Mouse (Mus musculus): Measurements from ENCODE around the gene Tut7. TPM values are rescaled to one million over a fixed set of nuclear protein-coding genes. Genes with fewer than 3 reads are reported as not detected.
"Not testable (repeated sequence)": the region's sequence is repeated elsewhere in the genome, so short reads cannot be mapped to it uniquely, and the experiment has no call there.

Tut7 gene
- total and polyA plus RNA-seq, 2 experiments from 2014 or later, result 36.8 to 51.2 TPM

DNA sequence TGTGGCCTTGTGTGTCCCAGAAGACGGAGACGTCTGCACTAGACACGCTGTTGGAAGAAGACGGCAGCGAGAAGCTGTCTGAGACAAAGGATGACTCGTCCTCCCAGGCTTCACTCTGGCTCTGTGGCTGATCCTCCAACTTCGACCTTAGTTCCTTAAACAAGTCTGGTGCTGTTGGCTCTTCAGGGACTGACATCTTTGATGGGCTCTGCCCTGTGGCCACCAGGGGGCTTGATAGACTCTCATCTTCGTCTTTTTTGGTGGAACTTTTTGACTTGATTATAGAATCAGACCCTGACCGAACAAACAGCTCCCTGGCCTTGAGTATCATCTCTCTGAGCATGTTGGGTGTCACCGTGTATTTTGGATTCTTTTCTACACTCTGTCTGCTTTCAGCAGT, 81.2 kb downstream of the Tut7 start:
- Histone ChIP-seq H3K27me3 (ENCODE audit: insufficient read depth, low read length) (no peaks in the 10 kb centered on the region), H3K36me3 (ENCODE audit: insufficient read depth) (no peaks in the 10 kb centered on the region), H3K4me3 (ENCODE audit: low read depth, low read length) (no peak overlapping the region), H3K27ac (ENCODE audit: low read depth, low read length) (no peak overlapping the region), H3K4me2 (ENCODE audit: low read depth) (no peak overlapping the region), H3K9ac (no peak overlapping the region), H3K9me3 (ENCODE audit: low read length) (no peaks in the 10 kb centered on the region), H3K4me1 (ENCODE audit: insufficient read depth) (no peaks in the 10 kb centered on the region)
- WGBS, result 77% methylated on average over 10 of the region's 10 CpGs
- DNase-seq (no peak), ATAC-seq (no peak)
- peak; percentile 31 for TF ChIP-seq CTCF (IDR thresholded peaks at IDR 0.05; ENCODE audit: low read depth)

DNA sequence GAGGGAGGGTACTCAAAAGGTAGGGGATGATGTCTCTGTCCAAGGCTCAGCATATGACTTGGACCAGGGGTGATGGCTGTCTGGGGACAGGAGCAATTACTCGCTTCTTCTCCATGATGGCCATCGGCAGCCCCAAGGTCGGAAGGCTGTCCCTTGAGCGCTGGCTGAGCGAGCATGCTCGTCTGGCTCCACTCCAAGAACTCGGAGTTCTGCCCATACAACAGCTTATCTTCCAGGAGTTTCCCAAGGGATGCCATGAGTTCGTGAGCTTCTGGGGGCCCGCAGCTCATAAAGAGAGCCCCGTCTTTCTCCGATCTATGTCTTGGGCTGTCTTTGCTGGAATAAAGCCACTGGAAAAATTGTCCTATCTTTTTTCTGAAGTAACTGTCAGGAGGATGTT, 81.9 kb downstream of the Tut7 start:
- Histone ChIP-seq H3K9ac (no peak overlapping the region), H3K4me2 (ENCODE audit: low read depth) (no peak overlapping the region), H3K27me3 (ENCODE audit: insufficient read depth, low read length) (no peaks in the 10 kb centered on the region), H3K4me3 (ENCODE audit: low read depth, low read length) (no peak overlapping the region), H3K9me3 (ENCODE audit: low read length) (no peaks in the 10 kb centered on the region), H3K27ac (ENCODE audit: low read depth, low read length) (no peak overlapping the region), H3K36me3 (ENCODE audit: insufficient read depth) (no peaks in the 10 kb centered on the region), H3K4me1 (ENCODE audit: insufficient read depth) (no peaks in the 10 kb centered on the region)
- WGBS, result 91% methylated on average over 11 of the region's 11 CpGs
- TF ChIP-seq CTCF (IDR thresholded peaks at IDR 0.05; ENCODE audit: low read depth), result no peak
- DNase-seq (no peak), ATAC-seq (no peak)

DNA sequence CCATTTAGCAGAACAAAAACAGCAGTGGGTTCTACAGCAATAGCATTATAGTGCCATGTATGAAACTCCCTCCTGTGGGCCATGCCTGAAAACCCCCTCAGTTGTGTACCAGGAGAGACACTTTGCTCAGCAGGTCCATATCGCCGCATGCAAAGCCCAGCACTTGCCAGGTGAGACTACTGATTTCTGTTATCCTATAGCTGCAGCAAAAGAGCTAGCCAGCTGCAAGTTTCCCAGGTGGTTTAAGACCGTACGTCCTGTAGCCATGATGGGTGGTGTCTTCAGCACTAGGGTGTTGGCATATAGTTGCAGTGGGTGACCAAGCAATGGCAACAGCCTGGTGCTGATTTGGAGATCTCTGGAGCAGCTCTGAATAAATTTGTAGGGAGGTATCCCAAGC, 83.5 kb downstream of the Tut7 start:
- ATAC-seq, result no peak
- Histone ChIP-seq H3K9me3 (ENCODE audit: low read length) (no peaks in the 10 kb centered on the region), H3K9ac (no peak overlapping the region), H3K27ac (ENCODE audit: low read depth, low read length) (no peak overlapping the region), H3K4me3 (ENCODE audit: low read depth, low read length) (no peak overlapping the region), H3K36me3 (ENCODE audit: insufficient read depth) (no peaks in the 10 kb centered on the region), H3K27me3 (ENCODE audit: insufficient read depth, low read length) (no peaks in the 10 kb centered on the region), H3K4me2 (ENCODE audit: low read depth) (no peak overlapping the region), H3K4me1 (ENCODE audit: insufficient read depth) (no peaks in the 10 kb centered on the region)
- TF ChIP-seq CTCF (IDR thresholded peaks at IDR 0.05; ENCODE audit: low read depth), result no peak
- WGBS, result 90% methylated on average over 4 of the region's 4 CpGs
- no peak for DNase-seq

DNA sequence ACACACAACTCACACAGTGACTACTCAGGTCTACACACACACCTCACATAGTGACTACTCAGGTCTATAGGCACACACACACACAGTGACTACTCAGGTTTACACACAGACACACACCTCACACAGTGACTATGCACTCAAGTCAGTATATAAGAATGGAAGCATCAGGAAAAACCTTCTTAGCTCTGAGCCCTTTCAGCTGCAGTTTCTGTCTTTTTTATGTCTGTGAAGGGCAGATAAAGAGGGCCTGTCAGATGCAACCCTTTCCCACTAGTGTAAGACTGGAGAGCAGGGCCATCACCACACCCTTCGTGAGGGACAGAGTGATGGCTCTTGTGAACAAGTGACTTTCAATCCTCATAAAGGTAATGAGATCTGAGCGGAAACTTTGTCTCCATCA, 84.5 kb downstream of the Tut7 start:
- 84% methylated on average over 2 of the region's 2 CpGs for WGBS
- no peaks in the 10 kb centered on the region for H3K36me3 ChIP-seq (ENCODE audit: insufficient read depth)

DNA sequence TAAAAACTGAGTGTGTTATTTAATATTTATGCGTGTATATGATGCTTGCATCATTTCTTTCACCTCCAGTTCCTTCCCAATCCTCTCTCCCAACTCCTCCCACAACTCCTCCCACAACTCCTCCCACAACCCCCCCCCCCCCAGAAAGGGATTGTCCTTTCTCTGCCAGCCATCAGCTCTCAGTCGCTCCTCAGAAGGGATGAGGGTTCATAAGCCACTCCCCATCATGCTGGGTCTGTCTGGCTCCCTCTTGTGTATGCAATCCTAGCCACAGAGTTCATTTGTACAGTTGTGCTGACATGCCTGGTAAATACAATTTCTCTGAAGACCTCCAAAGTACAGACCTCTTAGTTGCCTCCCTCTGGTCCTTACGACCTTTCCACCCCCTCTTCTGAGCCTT, 87.8 kb downstream of the Tut7 start:
- TF ChIP-seq CTCF (IDR thresholded peaks at IDR 0.05; ENCODE audit: low read depth), result peak; percentile 33
- 17% methylated on average over 3 of the region's 3 CpGs for WGBS
- H3K27me3 ChIP-seq (ENCODE audit: insufficient read depth, low read length), result no peaks in the 10 kb centered on the region
- no peak overlapping the region for H3K27ac ChIP-seq (ENCODE audit: low read depth, low read length)
- no peaks in the 10 kb centered on the region for H3K9me3 ChIP-seq (ENCODE audit: low read length)
- DNase-seq, result no peak
- H3K36me3 ChIP-seq (ENCODE audit: insufficient read depth), result no peaks in the 10 kb centered on the region
- no peak overlapping the region for H3K4me2 ChIP-seq (ENCODE audit: low read depth)
- no peaks in the 10 kb centered on the region for H3K4me1 ChIP-seq (ENCODE audit: insufficient read depth)
- peak; percentile 77 for ATAC-seq
- H3K9ac ChIP-seq, result no peak overlapping the region
- H3K4me3 ChIP-seq (ENCODE audit: low read depth, low read length), result no peak overlapping the region

More for the DNA sequence above, 84.5 kb downstream of the Tut7 start:
- Histone ChIP-seq H3K27ac (ENCODE audit: low read depth, low read length) (no peak overlapping the region), H3K27me3 (ENCODE audit: insufficient read depth, low read length) (no peaks in the 10 kb centered on the region), H3K4me3 (ENCODE audit: low read depth, low read length) (no peak overlapping the region), H3K9ac (no peak overlapping the region), H3K4me2 (ENCODE audit: low read depth) (no peak overlapping the region), H3K4me1 (ENCODE audit: insufficient read depth) (no peaks in the 10 kb centered on the region), H3K9me3 (ENCODE audit: low read length) (no peaks in the 10 kb centered on the region)
- no peak for DNase-seq
- no peak for TF ChIP-seq CTCF (IDR thresholded peaks at IDR 0.05; ENCODE audit: low read depth)
- ATAC-seq, result no peak

DNA sequence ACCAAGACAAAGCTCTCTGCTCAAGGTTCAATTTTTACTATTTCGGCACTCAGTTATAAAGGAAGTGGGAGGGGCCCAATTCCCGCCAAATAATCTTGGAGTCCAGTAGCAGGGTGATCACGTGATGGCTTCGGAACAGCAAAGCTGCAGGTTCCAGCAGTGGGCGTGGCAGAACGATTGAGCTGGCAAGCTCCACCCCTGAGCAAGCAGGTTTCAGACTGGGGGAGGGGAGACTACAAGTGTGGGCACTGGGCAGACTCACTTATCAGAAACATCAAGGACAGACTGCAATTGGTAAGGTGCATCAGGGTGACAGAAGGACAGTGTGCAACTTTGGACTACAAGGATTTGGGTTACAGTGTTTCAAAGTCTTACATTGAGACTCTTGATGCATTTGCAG, 88.6 kb downstream of the Tut7 start:
- H3K9me3 ChIP-seq (ENCODE audit: low read length); H3K27ac ChIP-seq (ENCODE audit: low read depth, low read length); ATAC-seq; H3K27me3 ChIP-seq (ENCODE audit: insufficient read depth, low read length); DNase-seq; H3K4me2 ChIP-seq (ENCODE audit: low read depth); H3K36me3 ChIP-seq (ENCODE audit: insufficient read depth); H3K4me3 ChIP-seq (ENCODE audit: low read depth, low read length); H3K4me1 ChIP-seq (ENCODE audit: insufficient read depth); H3K9ac ChIP-seq: not testable (repeated sequence)
- WGBS, result 33% methylated on average over 6 of the region's 6 CpGs

DNA sequence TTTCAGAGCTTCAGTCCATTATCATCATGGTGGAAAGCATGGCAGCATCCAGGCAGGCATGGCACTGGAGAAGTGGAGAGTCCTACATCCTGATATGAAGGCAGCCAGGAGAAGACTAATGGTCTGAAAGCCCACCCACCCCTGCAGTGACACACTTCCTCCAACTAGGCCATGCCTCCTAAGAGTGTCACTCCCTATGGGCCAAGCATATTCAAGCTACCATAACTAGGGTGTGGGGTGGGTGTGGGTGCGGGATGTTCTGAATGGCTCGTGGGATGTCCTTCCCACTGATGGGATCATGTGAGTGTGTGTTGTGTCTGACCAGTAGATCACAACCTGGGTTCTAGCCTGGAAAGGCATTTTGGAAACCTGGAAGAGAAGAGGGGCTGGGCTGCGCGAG, 89.0 kb downstream of the Tut7 start:
- no peaks in the 10 kb centered on the region for H3K36me3 ChIP-seq (ENCODE audit: insufficient read depth)
- ATAC-seq, result no peak
- 89% methylated on average over 2 of the region's 4 CpGs for WGBS

DNA sequence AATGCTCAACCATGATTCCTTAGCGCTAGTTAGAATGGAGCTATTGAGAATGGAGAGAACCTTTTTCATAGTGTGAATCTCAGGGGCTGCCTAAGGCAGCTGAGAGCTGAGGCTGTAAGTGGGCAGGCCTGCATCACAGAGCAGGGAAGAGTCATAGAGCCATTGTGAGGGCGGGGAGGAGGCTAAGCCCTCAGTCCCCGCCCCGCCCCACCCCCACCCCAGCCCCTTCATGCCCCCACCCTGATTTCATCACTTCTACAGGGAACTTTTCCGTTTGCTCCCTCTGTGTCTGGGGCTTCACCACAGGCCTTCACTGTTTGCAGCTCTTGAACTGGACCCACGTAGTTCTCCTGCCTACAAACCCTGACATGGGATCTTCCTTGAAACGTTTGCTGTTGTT, 91.3 kb downstream of the Tut7 start, which contains the start of gene Spata31d1d:
Gene Spata31d1d, minus strand, starts transcription at position 101 of the 400 bp plus-strand sequence.
- no peaks in the 10 kb centered on the region for H3K36me3 ChIP-seq (ENCODE audit: insufficient read depth)
- ATAC-seq, result no peak
- no peaks in the 10 kb centered on the region for H3K27me3 ChIP-seq (ENCODE audit: insufficient read depth, low read length)
- no peak for DNase-seq
- no peaks in the 10 kb centered on the region for H3K9me3 ChIP-seq (ENCODE audit: low read length)
- H3K4me2 ChIP-seq (ENCODE audit: low read depth), result no peak within 1 kb of the TSS
- no peak for TF ChIP-seq CTCF (IDR thresholded peaks at IDR 0.05; ENCODE audit: low read depth)
- no peaks in the 10 kb centered on the region for H3K4me1 ChIP-seq (ENCODE audit: insufficient read depth)
- WGBS, result 39% methylated on average over 7 of the region's 7 CpGs
- H3K9ac ChIP-seq, result no peak within 1 kb of the TSS
- no peak within 1 kb of the TSS for H3K4me3 ChIP-seq (ENCODE audit: low read depth, low read length)
- H3K27ac ChIP-seq (ENCODE audit: low read depth, low read length), result no peak within 1 kb of the TSS

More for the DNA sequence above, 89.0 kb downstream of the Tut7 start:
- no peak overlapping the region for H3K27ac ChIP-seq (ENCODE audit: low read depth, low read length)
- no peak for TF ChIP-seq CTCF (IDR thresholded peaks at IDR 0.05; ENCODE audit: low read depth)
- no peaks in the 10 kb centered on the region for H3K27me3 ChIP-seq (ENCODE audit: insufficient read depth, low read length)
- H3K4me2 ChIP-seq (ENCODE audit: low read depth), result no peak overlapping the region
- no peaks in the 10 kb centered on the region for H3K4me1 ChIP-seq (ENCODE audit: insufficient read depth)
- no peak for DNase-seq
- no peak overlapping the region for H3K9ac ChIP-seq
- no peaks in the 10 kb centered on the region for H3K9me3 ChIP-seq (ENCODE audit: low read length)
- H3K4me3 ChIP-seq (ENCODE audit: low read depth, low read length), result no peak overlapping the region

Measured in forebrain, postnatal 0 days (tissue).